Mouse (Mus musculus): ENCODE data around the gene Sstr2. TPM values are rescaled to one million over a fixed set of nuclear protein-coding genes. Genes with fewer than 3 reads are reported as not detected.
"Not testable (repeated sequence)": the region's sequence is repeated elsewhere in the genome, so short reads cannot be mapped to it uniquely, and the experiment has no call there.

The Sstr2 gene
- polyA plus RNA-seq, 1 experiment from 2014 or later: 14.2 TPM

GRCm38 (mm10) chr11:113660213-113660612 lies 41.1 kb downstream of the Sstr2 start:
- not testable (repeated sequence) for ATAC-seq (ENCODE audit: low read depth); H3K9ac ChIP-seq (replicated peaks; ENCODE audit: low read depth, low read length); H3K4me3 ChIP-seq (ENCODE audit: low read depth, low read length); H3K4me1 ChIP-seq (ENCODE audit: control insufficient read depth, insufficient read depth, low read length); H3K9me3 ChIP-seq (ENCODE audit: control insufficient read depth, low read length); H3K27ac ChIP-seq (ENCODE audit: low read depth, low read length); H3K27me3 ChIP-seq (ENCODE audit: control insufficient read depth, insufficient read depth, low read length); H3K4me2 ChIP-seq (ENCODE audit: low read depth, low read length)
- WGBS: 99% methylated on average over 3 of the region's 3 CpGs
- peaks cover 56% of the 10 kb centered on the region for H3K36me3 ChIP-seq (ENCODE audit: control insufficient read depth, insufficient read depth, low read length)

DNA sequence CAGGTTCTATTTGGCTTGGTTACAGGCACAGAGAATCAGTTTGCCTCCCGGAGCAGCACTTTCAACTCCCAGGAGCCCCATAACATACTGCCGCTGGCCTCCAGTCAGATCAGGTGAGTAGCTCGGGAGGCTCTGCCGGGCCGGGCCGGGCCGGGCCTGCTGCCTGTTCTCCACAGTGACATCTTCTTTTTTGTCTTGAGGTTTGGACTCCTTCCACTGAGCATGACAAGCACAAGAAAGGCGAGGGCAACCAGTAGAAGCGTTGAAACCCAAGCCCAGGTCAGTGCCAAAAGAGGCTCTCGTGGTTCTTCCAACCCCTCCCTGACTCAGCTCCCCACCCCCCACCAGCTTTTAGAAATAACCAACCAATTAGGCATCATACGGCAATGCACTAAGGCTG lies 41.8 kb downstream of the Sstr2 start:
- no peak for ATAC-seq (ENCODE audit: low read depth)
- H3K9ac ChIP-seq (replicated peaks; ENCODE audit: low read depth, low read length): no peak overlapping the region
- H3K4me1 ChIP-seq (ENCODE audit: control insufficient read depth, insufficient read depth, low read length): no peaks in the 10 kb centered on the region
- no peaks in the 10 kb centered on the region for H3K27me3 ChIP-seq (ENCODE audit: control insufficient read depth, insufficient read depth, low read length)
- no peak overlapping the region for H3K27ac ChIP-seq (ENCODE audit: low read depth, low read length)
- H3K4me3 ChIP-seq (ENCODE audit: low read depth, low read length): no peak overlapping the region
- no peak overlapping the region for H3K4me2 ChIP-seq (ENCODE audit: low read depth, low read length)
- H3K9me3 ChIP-seq (ENCODE audit: control insufficient read depth, low read length): no peaks in the 10 kb centered on the region
- 89% methylated on average over 11 of the region's 11 CpGs for WGBS
- H3K36me3 ChIP-seq (ENCODE audit: control insufficient read depth, insufficient read depth, low read length): peaks cover 49% of the 10 kb centered on the region

DNA sequence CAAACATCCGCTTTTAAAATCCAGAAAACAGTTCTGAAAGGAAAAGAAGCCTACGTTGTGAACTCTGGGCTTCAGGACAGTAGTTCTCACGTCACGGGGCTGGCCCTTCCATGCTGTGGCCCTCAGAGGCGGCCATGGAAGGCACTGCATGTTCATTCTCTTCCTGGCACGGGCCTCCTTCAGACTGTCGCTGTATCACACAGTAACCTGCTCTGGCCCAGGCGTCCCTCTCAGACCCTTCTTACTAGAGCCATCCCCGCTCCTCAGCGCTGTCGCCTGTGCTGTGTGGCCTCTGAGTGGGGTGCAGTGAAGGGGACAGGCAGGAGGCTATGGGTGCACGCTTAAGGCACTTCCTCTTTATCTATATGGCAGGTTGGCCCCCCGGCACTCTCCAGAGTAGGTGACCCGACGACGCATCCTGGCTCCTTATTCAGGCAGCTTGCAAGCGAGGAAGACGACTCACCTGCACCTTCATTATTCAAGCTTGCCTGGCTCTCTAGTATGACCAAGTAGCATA lies 42.8 kb downstream of the Sstr2 start:
- Histone ChIP-seq H3K4me2 (ENCODE audit: low read depth, low read length) (no peak overlapping the region), H3K4me1 (ENCODE audit: control insufficient read depth, insufficient read depth, low read length) (no peaks in the 10 kb centered on the region), H3K4me3 (ENCODE audit: low read depth, low read length) (no peak overlapping the region), H3K9me3 (ENCODE audit: control insufficient read depth, low read length) (no peaks in the 10 kb centered on the region), H3K27ac (ENCODE audit: low read depth, low read length) (no peak overlapping the region), H3K9ac (replicated peaks; ENCODE audit: low read depth, low read length) (no peak overlapping the region), H3K27me3 (ENCODE audit: control insufficient read depth, insufficient read depth, low read length) (no peaks in the 10 kb centered on the region), H3K36me3 (ENCODE audit: control insufficient read depth, insufficient read depth, low read length) (peaks cover 40% of the 10 kb centered on the region)
- WGBS: 95% methylated on average over 18 of the region's 18 CpGs
- ATAC-seq (ENCODE audit: low read depth): no peak

DNA sequence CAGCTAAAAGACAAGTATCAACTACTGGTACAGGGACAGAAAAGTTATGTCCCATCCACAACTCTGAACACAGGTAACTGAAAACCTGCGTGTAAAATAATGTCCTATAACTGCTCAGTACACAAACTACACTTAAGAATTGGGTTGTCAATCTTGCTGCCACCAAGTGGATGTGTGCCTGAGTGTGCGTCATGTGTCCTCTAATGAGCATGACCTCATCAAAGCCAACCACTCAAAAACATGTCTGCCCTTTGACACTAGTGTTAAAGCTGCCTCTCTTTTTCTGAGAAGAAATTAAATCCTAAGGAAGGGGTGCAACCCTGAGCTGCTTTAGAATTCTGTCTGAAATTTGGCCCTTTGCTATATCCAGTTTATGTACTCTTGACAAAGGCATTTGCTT lies 45.1 kb downstream of the Sstr2 start:
- Histone ChIP-seq H3K9me3 (ENCODE audit: control insufficient read depth, low read length) (no peaks in the 10 kb centered on the region), H3K27me3 (ENCODE audit: control insufficient read depth, insufficient read depth, low read length) (no peaks in the 10 kb centered on the region), H3K9ac (replicated peaks; ENCODE audit: low read depth, low read length) (no peak overlapping the region), H3K4me3 (ENCODE audit: low read depth, low read length) (no peak overlapping the region), H3K27ac (ENCODE audit: low read depth, low read length) (no peak overlapping the region), H3K36me3 (ENCODE audit: control insufficient read depth, insufficient read depth, low read length) (peaks cover 27% of the 10 kb centered on the region), H3K4me2 (ENCODE audit: low read depth, low read length) (no peak overlapping the region), H3K4me1 (ENCODE audit: control insufficient read depth, insufficient read depth, low read length) (0 out of 2 replicates have a peak, but pooled peaks cover 7% of the 10 kb centered on the region)
- no peak for ATAC-seq (ENCODE audit: low read depth)
- 72% methylated on average over 2 of the region's 2 CpGs for WGBS

- Histone ChIP-seq H3K4me2 (ENCODE audit: low read depth, low read length) (no peak overlapping the region), H3K4me1 (ENCODE audit: control insufficient read depth, insufficient read depth, low read length) (0 out of 2 replicates have a peak, but pooled peaks cover 7% of the 10 kb centered on the region), H3K27me3 (ENCODE audit: control insufficient read depth, insufficient read depth, low read length) (no peaks in the 10 kb centered on the region), H3K27ac (ENCODE audit: low read depth, low read length) (no peak overlapping the region), H3K9ac (replicated peaks; ENCODE audit: low read depth, low read length) (no peak overlapping the region), H3K4me3 (ENCODE audit: low read depth, low read length) (no peak overlapping the region), H3K36me3 (ENCODE audit: control insufficient read depth, insufficient read depth, low read length) (peaks cover 19% of the 10 kb centered on the region), H3K9me3 (ENCODE audit: control insufficient read depth, low read length) (no peaks in the 10 kb centered on the region)
- 81% methylated on average over 6 of the region's 6 CpGs for WGBS
- ATAC-seq (ENCODE audit: low read depth): no peak
Observed at GRCm38 (mm10) chr11:113666205-113666604, 47.1 kb downstream of the Sstr2 start.

DNA sequence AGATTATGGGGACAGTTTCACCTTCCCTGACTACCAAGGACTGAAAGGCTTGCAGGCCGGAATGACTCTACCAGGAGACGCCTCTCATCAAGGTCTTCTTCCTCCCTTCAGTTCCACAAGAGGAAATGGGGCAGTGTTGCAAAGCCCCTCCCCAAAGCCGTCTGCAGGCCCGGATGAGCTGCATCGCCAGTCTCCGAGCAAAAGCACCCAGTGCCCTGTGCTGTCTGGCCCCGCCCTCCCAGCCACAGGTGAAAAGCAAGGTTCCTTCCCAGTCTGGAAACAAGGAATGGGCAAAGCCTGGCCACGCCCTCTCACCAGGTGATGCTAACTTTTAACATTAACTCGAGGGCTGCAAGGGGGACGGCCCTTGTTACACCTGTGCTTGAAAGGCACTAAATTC lies 47.5 kb downstream of the Sstr2 start:
- WGBS: 58% methylated on average over 10 of the region's 10 CpGs
- H3K36me3 ChIP-seq (ENCODE audit: control insufficient read depth, insufficient read depth, low read length): peaks cover 14% of the 10 kb centered on the region
- H3K9ac ChIP-seq (replicated peaks; ENCODE audit: low read depth, low read length): no peak overlapping the region
- H3K27ac ChIP-seq (ENCODE audit: low read depth, low read length): no peak overlapping the region
- H3K4me1 ChIP-seq (ENCODE audit: control insufficient read depth, insufficient read depth, low read length): 0 out of 2 replicates have a peak, but pooled peaks cover 7% of the 10 kb centered on the region
- H3K9me3 ChIP-seq (ENCODE audit: control insufficient read depth, low read length): no peaks in the 10 kb centered on the region
- no peak overlapping the region for H3K4me2 ChIP-seq (ENCODE audit: low read depth, low read length)
- ATAC-seq (ENCODE audit: low read depth): no peak
- H3K4me3 ChIP-seq (ENCODE audit: low read depth, low read length): no peak overlapping the region
- H3K27me3 ChIP-seq (ENCODE audit: control insufficient read depth, insufficient read depth, low read length): no peaks in the 10 kb centered on the region

GRCm38 (mm10) chr11:113667122-113667521 lies 48.0 kb downstream of the Sstr2 start:
- WGBS: 67% methylated on average over 2 of the region's 2 CpGs
- Histone ChIP-seq H3K4me2 (ENCODE audit: low read depth, low read length) (no peak overlapping the region), H3K36me3 (ENCODE audit: control insufficient read depth, insufficient read depth, low read length) (peaks cover 10% of the 10 kb centered on the region), H3K9me3 (ENCODE audit: control insufficient read depth, low read length) (no peaks in the 10 kb centered on the region), H3K27me3 (ENCODE audit: control insufficient read depth, insufficient read depth, low read length) (no peaks in the 10 kb centered on the region), H3K4me1 (ENCODE audit: control insufficient read depth, insufficient read depth, low read length) (0 out of 2 replicates have a peak, but pooled peaks cover 7% of the 10 kb centered on the region), H3K27ac (ENCODE audit: low read depth, low read length) (no peak overlapping the region), H3K9ac (replicated peaks; ENCODE audit: low read depth, low read length) (no peak overlapping the region), H3K4me3 (ENCODE audit: low read depth, low read length) (no peak overlapping the region)
- ATAC-seq (ENCODE audit: low read depth): no peak; the same call in 1 of the 2 replicates

- 0 out of 2 replicates have a peak, but pooled peaks cover 7% of the 10 kb centered on the region for H3K4me1 ChIP-seq (ENCODE audit: control insufficient read depth, insufficient read depth, low read length)
- no peak overlapping the region for H3K4me2 ChIP-seq (ENCODE audit: low read depth, low read length)
- no peak overlapping the region for H3K9ac ChIP-seq (replicated peaks; ENCODE audit: low read depth, low read length)
- no peak overlapping the region for H3K4me3 ChIP-seq (ENCODE audit: low read depth, low read length)
- no peak for ATAC-seq (ENCODE audit: low read depth)
- H3K27ac ChIP-seq (ENCODE audit: low read depth, low read length): no peak overlapping the region
- WGBS: 85% methylated on average over 4 of the region's 4 CpGs
- H3K36me3 ChIP-seq (ENCODE audit: control insufficient read depth, insufficient read depth, low read length): peaks cover 9% of the 10 kb centered on the region; the same call in 1 of the 2 replicates
- H3K27me3 ChIP-seq (ENCODE audit: control insufficient read depth, insufficient read depth, low read length): no peaks in the 10 kb centered on the region
- H3K9me3 ChIP-seq (ENCODE audit: control insufficient read depth, low read length): no peaks in the 10 kb centered on the region
Observed at GRCm38 (mm10) chr11:113667704-113668103, 48.6 kb downstream of the Sstr2 start.

DNA sequence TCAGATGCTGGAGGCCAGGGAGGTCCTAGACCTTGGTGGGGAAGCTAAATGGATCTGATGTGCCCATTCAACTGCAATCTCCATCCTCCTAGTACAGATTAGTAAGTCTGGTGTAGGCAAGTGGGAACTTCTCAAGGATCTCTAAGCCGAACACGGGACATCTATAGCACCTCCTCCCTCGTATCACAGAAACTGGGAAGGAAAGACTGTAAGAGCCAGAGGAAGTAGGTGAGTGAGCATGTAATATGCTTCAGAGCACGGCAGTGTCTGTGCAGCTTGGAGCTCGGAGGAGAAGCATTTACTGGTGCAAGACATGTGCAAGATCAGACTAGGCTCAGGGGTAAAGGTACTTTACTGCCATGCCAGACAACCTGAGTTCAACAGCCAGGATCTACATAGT lies 49.7 kb downstream of the Sstr2 start:
- Histone ChIP-seq H3K4me3 (ENCODE audit: low read depth, low read length) (no peak overlapping the region), H3K27ac (ENCODE audit: low read depth, low read length) (no peak overlapping the region), H3K9ac (replicated peaks; ENCODE audit: low read depth, low read length) (no peak overlapping the region), H3K4me1 (ENCODE audit: control insufficient read depth, insufficient read depth, low read length) (0 out of 2 replicates have a peak, but pooled peaks cover 7% of the 10 kb centered on the region), H3K36me3 (ENCODE audit: control insufficient read depth, insufficient read depth, low read length) (peaks cover 11% of the 10 kb centered on the region; the same call in 1 of the 2 replicates), H3K27me3 (ENCODE audit: control insufficient read depth, insufficient read depth, low read length) (no peaks in the 10 kb centered on the region), H3K9me3 (ENCODE audit: control insufficient read depth, low read length) (no peaks in the 10 kb centered on the region), H3K4me2 (ENCODE audit: low read depth, low read length) (no peak overlapping the region)
- 94% methylated on average over 5 of the region's 5 CpGs for WGBS
- ATAC-seq (ENCODE audit: low read depth): no peak
